Mouse (Mus musculus) midbrain, postnatal 0 days (tissue): ENCODE results near the gene Thra. TPM values are rescaled to one million over a fixed set of nuclear protein-coding genes. Genes with fewer than 3 reads are reported as not detected.
A peak's percentile ranks its signal among the peaks of the same experiment; 100 is the strongest.

Experiments
- ATAC-seq: fragments of 200-750 bp; cut with Nextera tagmentation; 2 replicates; pipeline ENCODE4 v1.8.0; 2017; ENCODE audit warnings: moderate number of reproducible peaks, mild to moderate bottlenecking, moderate TSS enrichment, moderate library complexity; ENCODE audit not compliant: low FRiP score
- DNase-seq: peaks from one replicate; pipeline ENCODE4 v3.0.0-alpha.2; 2015; ENCODE audit warnings: low spot score
- H3K27ac ChIP-seq: fragments of 300-500 bp; sonication (generic); 2 replicates; pipeline ENCODE4 v1.5.1; 2014; ENCODE audit warnings: low read depth, mild to moderate bottlenecking, low read length, mixed read lengths
- H3K27me3 ChIP-seq: fragments of 300-500 bp; sonication (generic); 2 replicates; pipeline ENCODE4 v1.6.1; 2014; ENCODE audit warnings: low read length, control low read depth, mixed read lengths; ENCODE audit not compliant: insufficient read depth
- H3K36me3 ChIP-seq: fragments of 300-500 bp; sonication (generic); 2 replicates; pipeline ENCODE4 v1.6.1; 2014; ENCODE audit warnings: low read length, control low read depth, mixed read lengths; ENCODE audit not compliant: insufficient read depth
- H3K4me1 ChIP-seq: fragments of 300-500 bp; sonication (generic); 2 replicates; pipeline ENCODE4 v1.6.1; 2014; ENCODE audit warnings: mild to moderate bottlenecking, control low read depth, antibody characterized with exemption, low read length, mixed read lengths; ENCODE audit not compliant: insufficient read depth
- H3K4me2 ChIP-seq: fragments of 300-500 bp; sonication (generic); 2 replicates; pipeline ENCODE4 v1.6.1; 2014; ENCODE audit warnings: low read depth, mild to moderate bottlenecking, low read length, mixed read lengths; ENCODE audit not compliant: poor library complexity, severe bottlenecking
- H3K4me3 ChIP-seq: fragments of 300-500 bp; sonication (generic); 2 replicates; pipeline ENCODE4 v1.5.1; 2014; ENCODE audit warnings: low read depth, mild to moderate bottlenecking, low read length, moderate library complexity
- H3K9ac ChIP-seq: fragments of 300-500 bp; sonication (generic); replicated peaks from 2 replicates; pipeline ENCODE4 v1.6.1; 2014; ENCODE audit warnings: mild to moderate bottlenecking, low read length, moderate library complexity, mixed read lengths; ENCODE audit not compliant: poor library complexity, severe bottlenecking
- H3K9me3 ChIP-seq: fragments of 300-500 bp; sonication (generic); 2 replicates; pipeline ENCODE4 v1.6.1; 2016; ENCODE audit warnings: low read length, control low read depth
- CTCF ChIP-seq: IDR thresholded peaks from 2 replicates; pipeline ENCODE4 v1.5.1; 2016; ENCODE audit warnings: antibody characterized with exemption, mild to moderate bottlenecking
- WGBS: fragments of 180-500 bp; shearing (Covaris S2); extraction: QIAGEN DNeasy Blood & Tissue Kit; methylation state at CpG from one replicate; pipeline ENCODE4 v1.1.7; 2014; 5-methylcytosine and 5-hydroxymethylcytosine counted together
- polyA plus RNA-seq: library from polyadenylated mRNA; unstranded; fragments of >200 nt; fragmentation: Nextera tagmentation; extraction: Ambion mirVana; gene quantifications from 2 replicates; pipeline ENCODE4 v1.2.1, GENCODE M21; 2015
- total RNA-seq: library from RNA; depleted of rRNA; stranded (reverse); fragments of >200 nt; gene quantifications from 2 replicates; pipeline ENCODE4 v1.2.3, GENCODE M21; 2014

Thra gene
- total and polyA plus RNA-seq, 2 experiments from 2014 or later: 182 to 843 TPM

DNA sequence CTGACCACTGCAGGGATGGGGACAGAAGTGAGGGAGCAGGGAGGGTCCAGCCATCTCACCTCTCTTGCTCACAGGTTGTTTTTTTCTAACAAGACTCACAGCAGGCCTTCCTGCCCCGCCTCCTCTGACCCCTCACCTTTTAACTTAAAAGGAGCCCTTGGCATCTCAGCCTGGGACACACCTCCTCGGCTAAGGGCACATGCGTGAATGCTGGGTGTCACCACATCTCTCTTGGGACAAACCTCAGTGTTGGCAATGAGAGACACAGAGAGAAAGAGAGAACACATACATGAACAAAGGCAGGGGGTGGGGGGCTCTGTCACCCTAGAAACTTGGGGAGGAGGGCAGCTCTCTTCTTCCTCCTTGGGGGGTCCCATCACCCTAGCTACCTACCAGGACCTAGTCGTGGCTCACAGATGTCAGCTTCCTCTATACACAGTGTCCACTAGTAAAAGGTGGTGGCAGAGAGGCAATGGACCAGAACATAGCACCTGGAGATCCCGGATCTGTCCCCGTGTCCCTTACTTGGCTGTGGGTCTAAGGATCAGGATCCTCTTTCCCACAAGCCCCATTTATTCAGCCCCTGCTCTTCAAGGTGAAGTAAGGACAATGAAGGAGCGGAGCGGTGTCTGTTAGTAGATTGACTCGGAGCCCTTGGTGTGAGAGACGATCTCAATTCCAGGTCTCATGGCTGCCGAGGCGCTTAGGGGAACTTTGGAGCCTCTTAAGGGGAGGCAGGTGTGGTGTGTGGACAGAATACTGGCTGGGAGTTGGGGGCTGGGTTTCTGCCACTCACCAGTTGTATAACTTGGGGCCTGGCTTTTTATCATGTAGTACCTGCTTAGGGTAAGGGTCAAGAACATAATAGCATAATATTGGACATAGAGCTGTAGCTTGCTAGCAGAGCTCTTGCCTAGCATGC lies 5.8 kb downstream of the Thra start:
- H3K9ac ChIP-seq: peak overlapping the region; percentile 24; the same call in 1 of the 2 replicates
- WGBS: 48% methylated on average over 12 of the region's 12 CpGs
- H3K36me3 ChIP-seq: no peaks in the 10 kb centered on the region
- H3K9me3 ChIP-seq: no peaks in the 10 kb centered on the region
- DNase-seq (no peak), ATAC-seq (no peak)
- TF ChIP-seq CTCF: no peak
- peaks cover 67% of the 10 kb centered on the region for H3K4me1 ChIP-seq
- H3K27me3 ChIP-seq: no peaks in the 10 kb centered on the region
- peak overlapping the region; percentile 94 for H3K4me2 ChIP-seq
- H3K4me3 ChIP-seq: peak overlapping the region; percentile 24; the same call in 1 of the 2 replicates
- H3K27ac ChIP-seq: peak overlapping the region; percentile 96

DNA sequence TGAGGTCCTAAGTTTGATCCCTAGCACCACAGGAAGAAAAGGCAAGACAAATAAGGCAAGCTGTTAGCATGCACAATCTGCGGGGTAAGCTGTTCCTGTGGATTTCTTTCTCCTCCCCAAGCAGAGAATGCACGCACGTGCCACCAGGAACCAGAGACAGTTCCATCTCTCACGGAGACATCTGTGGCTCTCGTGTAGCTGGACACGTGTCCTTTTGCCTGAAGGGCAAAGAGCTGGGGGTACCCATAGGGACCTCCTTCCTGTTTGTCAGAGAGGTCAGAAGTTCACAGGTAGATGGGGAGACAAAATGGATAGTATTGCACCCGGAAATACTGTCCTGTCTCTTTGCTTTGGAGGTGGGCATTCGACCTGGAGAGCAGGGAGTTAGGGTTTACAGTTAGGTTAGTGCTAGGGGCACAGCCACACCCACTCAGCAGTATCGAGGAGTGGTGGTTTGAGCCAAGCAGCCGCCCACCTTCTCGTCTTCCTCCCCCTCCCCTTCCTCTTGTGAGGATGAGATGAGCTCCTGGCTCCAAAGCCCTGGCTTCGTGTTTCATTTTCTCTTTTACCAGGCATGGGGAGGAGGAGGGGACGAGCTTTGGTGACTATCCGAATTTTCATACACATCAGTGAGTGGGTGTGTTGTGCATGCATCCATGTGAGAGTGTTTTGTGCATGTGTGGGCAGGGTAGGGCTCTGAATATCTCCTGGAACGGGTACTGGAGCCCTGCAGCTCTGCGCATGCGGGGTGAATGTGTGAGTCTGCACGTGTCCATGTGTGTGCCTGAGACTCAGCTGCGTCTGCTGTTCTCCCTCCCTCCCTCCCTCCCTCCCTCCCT lies 6.6 kb downstream of the Thra start:
- 2% methylated on average over 19 of the region's 19 CpGs for WGBS
- peak overlapping the region; percentile 24 for H3K4me3 ChIP-seq
- no peaks in the 10 kb centered on the region for H3K36me3 ChIP-seq
- H3K9ac ChIP-seq: peak overlapping the region; percentile 56
- peak; percentile 62 for ATAC-seq
- H3K27me3 ChIP-seq: no peaks in the 10 kb centered on the region
- H3K27ac ChIP-seq: peak overlapping the region; percentile 96
- H3K4me1 ChIP-seq: peaks cover 72% of the 10 kb centered on the region
- DNase-seq: peak; percentile 97
- peak overlapping the region; percentile 94 for H3K4me2 ChIP-seq
- no peaks in the 10 kb centered on the region for H3K9me3 ChIP-seq
- no peak for TF ChIP-seq CTCF

DNA sequence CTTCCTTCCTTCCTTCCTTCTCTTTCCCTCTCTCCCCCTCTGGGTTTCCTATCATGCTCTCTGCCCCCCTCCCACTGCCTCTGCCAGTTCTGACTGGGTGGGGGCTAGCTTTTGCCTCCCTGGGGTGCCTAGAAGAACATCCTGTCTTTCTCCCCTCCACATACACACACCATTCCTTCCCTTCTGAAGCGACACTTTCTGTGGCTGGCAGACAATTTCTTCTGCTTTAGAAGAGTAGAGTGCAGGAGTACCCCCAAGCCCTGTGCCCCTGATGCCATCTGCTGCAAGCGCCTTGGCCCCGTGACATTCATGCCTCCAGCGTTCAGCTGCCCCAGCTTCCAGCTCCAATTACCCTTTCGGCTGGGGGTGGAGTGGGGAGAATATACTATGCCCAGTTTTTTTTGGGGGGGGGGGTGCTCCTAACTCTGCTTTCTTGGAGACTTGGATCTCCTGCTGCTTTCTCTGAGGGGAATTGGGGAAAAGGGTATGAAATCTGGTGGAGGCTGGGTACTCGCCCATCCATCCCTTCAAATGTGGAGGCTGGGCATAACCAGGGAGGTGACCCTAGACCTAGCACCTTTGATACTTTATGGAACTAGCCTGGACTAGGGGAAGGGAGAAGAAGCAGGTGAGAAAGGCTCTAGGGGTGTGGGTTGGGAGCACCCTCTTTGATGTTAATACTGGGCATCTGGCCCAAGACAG lies 7.5 kb downstream of the Thra start:
- Histone ChIP-seq H3K4me3 (peak overlapping the region; percentile 27; the same call in 1 of the 2 replicates), H3K4me1 (peaks cover 72% of the 10 kb centered on the region), H3K9me3 (no peaks in the 10 kb centered on the region), H3K36me3 (0 out of 2 replicates have a peak, but pooled peaks cover 2% of the 10 kb centered on the region), H3K4me2 (peak overlapping the region; percentile 94), H3K9ac (peak overlapping the region; percentile 59), H3K27me3 (no peaks in the 10 kb centered on the region), H3K27ac (peak overlapping the region; percentile 96)
- DNase-seq (no peak), ATAC-seq (no peak)
- no peak for TF ChIP-seq CTCF
- 4% methylated on average over 6 of the region's 6 CpGs for WGBS

DNA sequence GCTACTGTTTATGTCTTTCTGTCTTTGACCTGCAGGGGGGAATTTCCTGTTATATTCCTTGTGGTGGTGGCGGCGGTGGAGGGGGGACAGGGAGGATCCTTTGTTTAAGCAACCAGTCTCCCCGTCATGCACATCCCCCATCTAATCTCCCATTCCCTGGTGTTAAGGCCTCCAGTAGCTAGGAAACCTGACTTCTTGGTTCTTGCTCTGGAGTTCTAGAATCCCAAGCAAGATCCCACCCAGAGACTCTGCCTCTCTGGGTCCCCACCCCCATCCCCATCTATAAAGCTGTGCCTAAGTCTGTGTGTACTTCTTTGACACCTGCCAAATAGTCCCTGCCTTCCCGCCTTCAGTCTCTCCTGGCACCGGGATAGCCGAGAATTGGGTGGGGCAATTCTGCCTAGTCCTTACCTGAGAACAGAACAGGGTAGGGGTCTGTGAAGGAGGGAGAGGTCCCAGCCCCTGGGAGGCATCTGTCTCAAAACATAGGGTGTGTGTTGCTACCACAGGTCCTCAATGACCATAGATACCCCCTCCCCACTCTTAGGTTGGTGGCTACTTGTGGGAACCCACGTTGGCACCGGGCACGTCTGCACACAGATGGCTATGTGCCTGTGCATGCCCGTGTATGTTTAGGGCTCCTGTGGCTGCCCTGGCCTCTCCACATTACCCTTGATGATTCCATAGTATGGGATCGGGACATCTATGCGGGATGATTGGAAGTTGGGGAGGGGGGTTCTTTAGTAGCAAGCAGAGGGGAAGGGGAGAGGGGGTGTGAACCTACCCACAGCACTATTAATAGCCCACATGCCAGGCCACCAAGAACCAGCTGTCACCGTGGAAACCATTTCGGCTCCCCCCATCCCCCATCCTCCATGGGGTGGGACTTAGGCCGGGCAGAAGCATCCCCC lies 8.3 kb downstream of the Thra start:
- no peaks in the 10 kb centered on the region for H3K9me3 ChIP-seq
- peak; percentile 22; the same call in 1 of the 2 replicates for ATAC-seq
- peak overlapping the region; percentile 64 for H3K9ac ChIP-seq
- 8% methylated on average over 15 of the region's 15 CpGs for WGBS
- H3K27me3 ChIP-seq: no peaks in the 10 kb centered on the region
- peak overlapping the region; percentile 94 for H3K4me2 ChIP-seq
- peak overlapping the region; percentile 96 for H3K27ac ChIP-seq
- DNase-seq: peak; percentile 76
- peak; percentile 50 for TF ChIP-seq CTCF
- H3K4me1 ChIP-seq: peaks cover 72% of the 10 kb centered on the region
- H3K4me3 ChIP-seq: peak overlapping the region; percentile 27
- H3K36me3 ChIP-seq: peaks cover 7% of the 10 kb centered on the region; the same call in 1 of the 2 replicates
